Mouse (Mus musculus) embryo, embryonic 11 days (tissue): ENCODE measurements around the gene Strn4.

Experiments
- DNase-seq: peaks from one replicate; pipeline ENCODE4 v3.0.0-alpha.2; 2015

Gene Strn4

DNA sequence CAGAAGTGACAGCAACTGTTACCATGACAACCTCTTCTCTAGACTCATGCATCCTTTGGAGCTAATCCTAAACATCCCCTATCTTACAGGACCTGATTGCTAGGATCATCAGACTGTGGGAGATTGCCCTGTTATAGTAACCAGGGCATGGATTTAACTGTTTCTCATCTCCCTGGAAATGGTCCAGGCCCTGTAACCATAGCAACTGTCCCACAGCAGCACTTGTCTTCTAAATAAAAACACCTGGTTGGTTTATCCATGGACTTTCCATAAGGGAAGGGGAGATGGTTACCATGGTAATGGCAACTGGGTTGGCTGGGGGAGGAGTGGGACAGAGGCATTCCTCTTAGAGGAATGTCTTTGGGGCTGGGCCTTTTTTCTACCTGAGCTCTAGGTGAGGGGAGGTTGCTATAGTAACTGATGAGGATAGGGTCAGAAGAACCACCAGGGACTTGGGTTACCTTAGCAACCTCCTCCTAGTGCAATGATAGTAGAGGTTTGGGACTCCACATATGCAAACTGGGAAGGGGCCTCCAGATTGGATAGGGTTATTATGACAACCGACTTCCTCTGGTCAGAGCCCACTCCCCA is at the start of gene Strn4:
Gene Strn4 (plus strand): TSS at position 539 of the 591 bp plus-strand sequence.
- DNase-seq: peak; percentile 76

DNA sequence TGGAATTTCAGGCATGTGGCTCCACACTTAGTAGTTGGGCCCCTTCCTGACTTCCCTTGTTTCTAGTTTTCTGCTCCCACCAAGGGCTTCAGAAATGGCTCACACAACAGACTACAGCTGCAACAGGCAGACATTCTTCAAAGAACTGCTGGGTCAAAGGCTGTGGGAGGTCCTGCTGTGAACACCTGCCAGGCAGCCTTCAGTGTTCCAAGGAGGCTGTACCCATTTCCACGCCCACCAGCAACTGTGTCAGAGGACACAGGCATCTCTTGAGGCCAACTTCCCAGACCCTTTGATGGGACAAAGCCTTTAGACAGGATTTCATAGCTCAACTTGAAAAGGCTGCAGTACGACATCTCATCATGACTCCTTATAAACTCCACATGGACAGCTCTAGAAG is 49.2 kb upstream of the Strn4 start:
- DNase-seq: peak; percentile 21

DNA sequence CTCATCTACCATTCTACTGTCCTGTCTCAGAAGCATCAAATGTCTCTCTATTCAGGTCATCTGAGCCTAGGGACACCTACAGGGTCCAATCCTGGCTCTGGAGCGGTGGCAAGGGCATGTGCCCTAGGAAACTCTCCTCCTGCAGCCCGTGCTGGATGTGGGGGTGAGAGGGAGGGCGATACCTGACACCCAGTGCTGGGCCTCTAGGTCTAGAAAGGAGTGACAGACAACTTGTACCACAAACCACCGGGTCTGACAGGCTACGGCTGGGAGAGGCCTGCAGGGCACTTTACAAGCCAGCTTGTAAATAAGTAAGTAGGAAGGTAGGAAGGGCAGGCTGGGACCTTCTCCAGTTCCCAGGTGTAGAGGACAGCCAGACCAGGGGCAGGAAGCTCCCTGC is 39.8 kb upstream of the Strn4 start:
- no peak for DNase-seq

DNA sequence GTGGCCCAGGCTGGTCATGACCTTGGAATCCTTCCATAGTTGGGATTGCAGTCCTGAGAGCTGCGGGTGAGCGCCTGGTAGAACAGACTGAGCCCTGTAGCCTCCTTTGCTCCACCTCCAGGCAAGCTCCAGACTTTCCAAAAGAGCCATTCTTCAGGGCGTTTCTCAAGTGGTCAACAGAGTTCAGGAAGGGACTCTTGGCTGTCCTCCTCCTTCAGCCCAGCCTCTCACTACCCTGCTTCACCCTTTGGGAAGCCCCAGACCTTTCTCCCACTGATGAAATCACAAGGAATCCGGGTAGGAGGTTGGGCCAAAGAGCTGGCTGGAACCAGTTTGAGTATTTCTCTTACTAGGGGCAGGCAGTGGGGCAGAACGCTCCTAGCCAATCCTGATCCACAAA is 35.6 kb upstream of the Strn4 start:
- no peak for DNase-seq

- peak; percentile 98 for DNase-seq
Observed at GRCm38 (mm10) chr7:16780825-16781554, 34.7 kb upstream of the Strn4 start, which contains the start of gene Slc1a5. TSS of gene Slc1a5 (plus strand) at chr7:16781340.

GRCm38 (mm10) chr7:16781555-16781815 is 34.2 kb upstream of the Strn4 start:
- DNase-seq: no peak

DNA sequence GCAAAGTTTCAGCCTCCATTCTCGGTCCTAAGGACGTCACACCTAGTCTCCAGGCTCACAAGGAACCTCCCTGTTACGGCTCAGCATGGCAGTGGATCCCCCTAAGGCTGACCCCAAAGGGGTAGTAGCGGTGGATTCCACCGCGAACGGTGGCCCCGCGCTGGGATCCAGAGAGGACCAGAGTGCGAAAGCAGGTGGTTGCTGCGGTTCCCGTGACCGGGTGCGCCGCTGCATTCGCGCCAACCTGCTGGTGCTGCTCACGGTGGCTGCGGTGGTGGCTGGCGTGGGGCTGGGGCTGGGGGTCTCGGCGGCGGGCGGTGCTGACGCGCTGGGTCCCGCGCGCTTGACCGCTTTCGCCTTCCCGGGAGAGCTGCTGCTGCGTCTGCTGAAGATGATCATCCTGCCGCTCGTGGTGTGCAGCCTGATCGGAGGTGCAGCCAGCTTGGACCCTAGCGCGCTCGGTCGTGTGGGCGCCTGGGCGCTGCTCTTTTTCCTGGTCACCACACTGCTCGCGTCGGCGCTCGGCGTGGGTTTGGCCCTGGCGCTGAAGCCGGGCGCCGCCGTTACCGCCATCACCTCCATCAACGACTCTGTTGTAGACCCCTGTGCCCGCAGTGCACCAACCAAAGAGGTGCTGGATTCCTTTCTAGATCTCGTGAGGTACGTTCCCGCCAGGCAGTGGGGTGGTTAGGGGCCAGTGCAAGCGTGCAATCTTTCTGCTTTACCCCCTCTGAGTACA is 33.7 kb upstream of the Strn4 start:
- DNase-seq: peak; percentile 54

GRCm38 (mm10) chr7:16782555-16783125 is 33.0 kb upstream of the Strn4 start:
- DNase-seq: no peak

- no peak for DNase-seq
Observed at GRCm38 (mm10) chr7:16783224-16783688, 32.4 kb upstream of the Strn4 start.

GRCm38 (mm10) chr7:16783758-16784415 is 31.8 kb upstream of the Strn4 start:
- no peak for DNase-seq

- DNase-seq: no peak
Observed at GRCm38 (mm10) chr7:16784498-16784976, 31.2 kb upstream of the Strn4 start.

DNA sequence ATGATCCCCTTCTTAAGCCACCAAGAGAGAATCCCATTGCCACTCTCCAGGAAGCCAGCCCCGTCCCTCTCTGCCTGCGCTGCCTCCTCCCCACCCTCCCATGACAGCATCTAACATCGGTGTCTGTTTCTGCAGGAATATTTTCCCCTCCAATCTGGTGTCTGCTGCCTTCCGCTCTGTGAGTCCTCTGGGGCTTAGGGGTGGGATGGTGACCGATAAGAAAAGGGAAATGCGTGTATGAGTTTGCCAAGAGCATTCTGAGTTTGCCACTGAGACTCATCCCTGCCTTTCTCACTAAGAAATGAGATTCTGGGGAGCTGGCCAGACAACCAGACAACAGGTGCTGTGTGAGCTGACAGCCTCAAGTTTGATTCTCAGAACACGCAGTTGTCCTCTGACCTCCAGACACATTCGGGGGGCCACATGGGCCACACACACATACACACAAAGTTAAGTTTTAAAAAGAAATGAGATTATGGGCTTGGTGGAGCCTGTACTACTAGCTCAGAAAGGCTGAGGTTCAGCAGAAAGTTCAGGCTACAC is 30.1 kb upstream of the Strn4 start:
- DNase-seq: no peak

DNA sequence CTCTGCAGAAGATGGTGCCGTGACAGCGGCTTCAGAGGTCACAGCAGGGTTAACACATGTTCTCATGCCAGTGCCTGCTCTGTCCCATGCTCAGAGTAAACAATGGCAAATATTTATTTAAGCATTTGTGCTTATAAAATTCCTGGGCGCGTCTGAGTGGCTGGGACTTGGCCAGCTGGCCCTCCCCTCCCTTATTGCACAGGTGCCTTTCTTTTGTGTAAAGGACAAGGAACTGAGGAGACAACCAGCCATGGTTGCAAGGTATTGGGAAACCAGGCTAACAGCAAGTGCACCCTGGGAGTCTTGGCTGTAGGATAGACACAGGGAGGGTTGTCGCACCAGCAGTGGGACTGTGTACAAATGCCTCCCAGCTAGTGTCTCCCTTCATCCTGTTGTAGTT is 23.4 kb upstream of the Strn4 start:
- DNase-seq: no peak

DNA sequence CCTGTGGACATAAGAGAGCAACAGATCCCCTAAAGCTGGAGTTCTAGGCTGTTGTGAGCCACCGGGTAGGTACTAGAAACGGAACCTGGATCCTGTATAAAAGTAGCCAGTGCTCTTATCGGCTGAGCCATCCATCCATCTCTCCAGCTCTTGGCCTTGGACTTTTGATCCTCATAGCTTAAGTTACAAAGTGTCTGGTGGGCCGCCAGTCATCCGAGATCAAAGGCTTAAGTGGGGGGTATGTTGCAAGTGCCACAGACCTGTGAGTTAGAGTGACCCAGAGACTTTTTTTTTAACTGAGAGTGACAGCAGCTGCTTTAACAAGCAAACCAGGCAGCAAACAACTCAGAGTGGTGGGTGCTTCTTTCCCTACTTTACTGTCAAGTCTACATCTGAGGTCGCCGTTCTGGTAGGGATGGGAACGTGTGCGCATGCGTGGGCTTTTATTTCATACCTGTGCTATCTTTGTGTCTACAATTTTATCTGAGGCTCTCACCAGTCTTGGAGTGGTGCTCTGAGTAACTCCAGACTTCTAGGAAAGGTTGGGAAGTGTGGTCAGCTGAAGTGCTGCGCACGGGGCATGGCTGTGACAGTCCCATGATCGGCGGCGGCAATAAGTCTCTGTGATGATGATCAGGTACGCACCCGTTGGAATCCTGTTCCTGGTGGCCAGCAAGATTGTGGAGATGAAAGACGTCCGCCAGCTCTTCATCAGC is 22.5 kb upstream of the Strn4 start:
- DNase-seq: no peak

DNA sequence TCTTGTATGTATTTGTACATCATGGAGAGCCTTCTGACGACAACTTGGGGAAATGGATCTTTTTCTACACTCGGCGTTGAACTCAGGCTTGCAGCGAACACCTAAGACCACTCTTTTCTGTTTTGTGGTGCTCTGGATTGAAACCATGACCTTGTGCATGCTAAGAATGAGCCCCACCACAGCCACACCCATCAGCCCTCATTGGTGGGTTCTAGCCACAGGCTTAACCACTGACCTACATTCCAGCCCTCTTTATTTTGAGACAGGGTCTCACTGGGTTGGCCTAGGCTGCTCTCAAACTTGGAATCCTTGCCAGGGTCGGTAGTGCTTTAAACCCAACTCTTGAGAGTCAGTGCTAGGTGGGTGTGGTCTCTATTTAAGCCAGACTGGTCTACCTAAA is 20.8 kb upstream of the Strn4 start:
- no peak for DNase-seq

- DNase-seq: peak; percentile 58
Observed at GRCm38 (mm10) chr7:16804409-16805028, 11.2 kb upstream of the Strn4 start.

DNA sequence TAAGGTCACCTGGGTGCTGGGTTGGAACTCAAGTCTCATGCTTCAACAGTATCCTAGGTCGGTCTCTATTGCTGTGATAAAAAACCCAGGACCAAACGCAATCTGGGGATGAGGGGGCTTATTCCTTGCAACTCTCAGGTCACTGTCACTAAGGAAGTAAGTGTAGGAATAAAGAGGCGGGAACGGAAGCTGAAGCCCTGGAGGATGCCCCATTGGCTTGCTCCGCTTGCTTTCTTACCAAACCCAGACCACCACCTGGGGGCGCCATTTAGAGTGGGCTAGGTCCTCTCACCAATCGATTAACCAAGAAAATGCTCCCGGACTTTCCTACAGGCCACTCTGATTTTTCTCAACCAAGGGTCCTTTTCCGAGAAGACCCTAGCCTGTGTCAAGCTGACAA is 7.8 kb upstream of the Strn4 start:
- DNase-seq: no peak

DNA sequence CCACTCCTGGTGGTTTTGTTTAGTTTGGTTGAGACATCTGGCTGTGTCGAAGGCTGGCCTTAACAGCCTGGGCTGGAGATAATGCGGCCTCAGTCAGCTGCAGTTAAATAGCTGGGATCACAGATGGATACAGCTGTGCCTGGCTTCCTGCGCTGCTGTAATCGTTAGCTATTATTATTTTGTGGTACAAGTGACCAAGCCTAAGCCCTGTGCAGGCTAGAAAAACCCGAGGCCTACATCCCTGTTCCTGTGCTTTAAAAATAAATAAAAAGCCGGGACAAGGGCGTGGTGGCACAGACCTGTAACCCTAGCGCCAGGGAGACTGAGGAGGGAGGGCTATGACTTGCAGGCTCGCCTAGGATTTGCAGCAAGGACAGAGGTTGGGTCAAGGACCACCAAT is 7.0 kb upstream of the Strn4 start:
- DNase-seq: no peak

DNA sequence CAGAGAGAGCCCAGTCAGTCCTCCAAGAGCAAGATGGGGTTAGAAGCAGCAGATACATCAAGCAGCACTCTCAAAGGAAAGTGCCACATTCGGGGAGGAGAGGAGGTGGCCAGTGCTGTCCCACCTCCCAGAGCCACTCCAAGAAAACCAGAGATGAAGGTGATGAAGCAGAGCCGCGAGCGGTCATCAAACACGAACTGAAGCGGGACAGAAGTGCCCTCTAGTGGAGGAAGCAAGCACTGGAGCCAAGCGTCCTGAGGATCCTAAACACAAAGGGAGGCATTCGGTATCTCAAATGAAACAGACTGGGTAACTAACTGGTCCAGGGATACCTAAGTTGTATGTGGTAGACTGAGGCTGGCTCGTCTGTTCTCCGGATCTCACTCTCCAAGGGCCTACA is 6.0 kb upstream of the Strn4 start:
- DNase-seq: peak; percentile 80

GRCm38 (mm10) chr7:16810399-16810919 is 5.2 kb upstream of the Strn4 start:
- no peak for DNase-seq

DNA sequence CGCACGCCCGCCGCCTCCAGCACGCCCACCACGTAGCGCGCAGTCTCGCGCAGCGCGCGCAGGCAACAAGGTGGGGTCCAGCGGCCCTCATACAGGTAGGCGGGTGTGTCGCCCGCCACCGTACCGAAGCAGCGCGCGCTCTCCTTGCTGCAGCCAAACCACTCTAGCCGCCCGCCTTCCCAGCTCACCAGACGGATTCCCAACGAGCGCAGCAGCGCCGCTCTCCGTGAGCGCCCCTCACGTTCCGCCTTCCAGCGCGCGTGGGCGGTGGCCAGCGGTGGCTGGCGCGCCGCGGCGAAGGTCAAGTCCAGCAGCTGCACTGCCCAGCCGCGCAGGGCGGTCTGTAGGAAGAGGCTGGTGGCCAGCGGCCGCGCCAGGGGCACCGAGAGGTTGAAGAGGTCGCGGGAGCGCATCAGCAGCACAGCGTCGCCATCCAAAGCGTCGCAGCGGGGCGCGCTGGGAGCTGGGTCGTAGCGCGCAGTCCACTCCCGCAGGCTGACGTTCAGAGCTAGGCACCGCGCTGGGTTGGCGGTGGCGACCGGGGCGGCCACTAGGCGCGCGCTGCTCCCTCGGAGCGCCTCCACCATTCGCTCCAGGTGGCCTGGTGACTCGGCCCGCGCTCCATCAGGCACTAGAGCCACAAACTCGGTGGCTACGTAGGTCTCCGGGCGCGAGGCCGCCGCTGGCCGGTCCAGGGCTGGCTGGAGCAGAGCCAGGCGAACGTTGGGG is 4.6 kb upstream of the Strn4 start:
- peak; percentile 81 for DNase-seq
